Mouse (Mus musculus) Patski (cell line): Measurements from ENCODE around the gene Myo15b. TPM values are rescaled to one million over a fixed set of nuclear protein-coding genes. Genes with fewer than 3 reads are reported as not detected.

Source experiments
- ATAC-seq: fragments of 100-300 bp; one replicate; pipeline ENCODE4 v1.8.0; 2021
- CTCF ChIA-PET: fragments of 350-600 bp; sonication (Branson Sonifier 250); formaldehyde crosslinking; loops from one replicate; lab custom pipeline; 2022; ENCODE audit warnings: inconsistent platforms; lab: Charles Lee
- POLR2A ChIA-PET: fragments of 350-600 bp; sonication (Branson Sonifier 250); formaldehyde crosslinking; loops from one replicate; lab custom pipeline; 2022; ENCODE audit warnings: antibody characterized with exemption, inconsistent platforms; lab: Charles Lee
- DNase-seq: peaks from one replicate; pipeline ENCODE4 v3.0.0-alpha.2; 2011; ENCODE audit warnings: low read depth, low spot score
- H3K27me3 ChIP-seq: fragments of 371-371 bp; one replicate; pipeline ENCODE4 v1.5.1; 2021
- CTCF ChIP-seq: fragments of 100-300 bp; IDR thresholded peaks from one replicate; pipeline ENCODE4 v1.5.1; 2021
- in situ Hi-C: fragments of 300-500 bp; cut with MboI; formaldehyde crosslinking; loops from 3 replicates; pipeline ENCODE4 v1.11.1; 2018; ENCODE audit warnings: low pct_unique_long_range_greater_than_20kb, mixed read lengths
- polyA plus RNA-seq: library from polyadenylated mRNA; unstranded; gene quantifications from one replicate; pipeline ENCODE4 v1.2.3, GENCODE M21; 2021

The Myo15b gene
- polyA plus RNA-seq, 1 experiment from 2014 or later, result 1.4 TPM

DNA sequence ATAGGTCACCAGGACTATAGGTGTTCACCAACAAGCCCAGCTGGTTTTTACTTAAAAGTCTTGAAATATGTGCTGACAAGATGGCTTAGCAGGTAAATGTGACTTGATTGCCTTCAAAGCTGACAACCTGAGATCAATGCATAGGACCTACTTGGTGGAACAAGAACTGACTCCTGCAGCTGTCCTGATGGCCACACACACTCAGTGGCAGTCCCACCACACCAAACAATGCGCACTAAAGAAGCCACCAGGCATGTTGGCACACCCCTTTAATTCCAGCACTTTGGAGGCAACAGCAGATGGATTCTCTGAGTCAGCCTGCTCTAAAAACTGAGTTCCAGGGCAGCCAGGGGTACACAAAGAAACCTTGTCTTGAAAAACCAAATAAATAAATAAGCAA is 63.8 kb downstream of the Myo15b start:
- H3K27me3 ChIP-seq, result no peaks in the 10 kb centered on the region
- POLR2A ChIA-PET, result no interaction called here
- TF ChIP-seq CTCF, result no peak
- CTCF ChIA-PET, result interaction anchor here (1.1 to 1.9 kb wide), 3 partner anchors 11 to 78 kb away, joined by 4 to 8 read pairs (median 5); no protein-coding TSS in a partner anchor
- ATAC-seq (no peak), DNase-seq (no peak)
- in situ Hi-C loops, result no loop called here

DNA sequence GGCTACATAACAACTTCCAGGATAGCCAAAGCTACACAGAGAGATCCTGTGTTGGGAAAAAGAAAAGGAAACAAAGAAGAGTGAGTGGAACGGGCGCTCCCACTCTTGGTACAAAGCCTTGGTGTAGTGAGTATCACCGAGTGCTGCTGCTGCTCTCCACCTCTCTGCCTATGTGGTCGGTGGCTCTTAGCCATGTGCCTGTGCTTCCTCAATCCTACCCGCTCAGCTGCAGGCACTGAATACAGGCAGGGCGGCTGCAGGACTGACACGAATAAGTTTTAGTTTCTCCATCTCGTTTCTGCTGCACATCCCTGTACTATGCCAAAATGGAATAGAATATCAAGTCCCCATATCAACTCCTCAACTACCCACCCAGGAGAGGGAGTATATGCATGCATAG is 70.8 kb downstream of the Myo15b start:
- H3K27me3 ChIP-seq, result no peaks in the 10 kb centered on the region
- POLR2A ChIA-PET, result interaction anchor here (0.5 kb wide), 1 partner anchor 13 kb away, joined by 3 read pairs; no protein-coding TSS in a partner anchor
- CTCF ChIA-PET, result no interaction called here
- in situ Hi-C loops, result loop anchor here (25.0 kb wide), 1 partner anchor 533 kb away; the partner anchor contains the start of gene Qrich2
- ATAC-seq (no peak), DNase-seq (no peak)
- TF ChIP-seq CTCF, result no peak

DNA sequence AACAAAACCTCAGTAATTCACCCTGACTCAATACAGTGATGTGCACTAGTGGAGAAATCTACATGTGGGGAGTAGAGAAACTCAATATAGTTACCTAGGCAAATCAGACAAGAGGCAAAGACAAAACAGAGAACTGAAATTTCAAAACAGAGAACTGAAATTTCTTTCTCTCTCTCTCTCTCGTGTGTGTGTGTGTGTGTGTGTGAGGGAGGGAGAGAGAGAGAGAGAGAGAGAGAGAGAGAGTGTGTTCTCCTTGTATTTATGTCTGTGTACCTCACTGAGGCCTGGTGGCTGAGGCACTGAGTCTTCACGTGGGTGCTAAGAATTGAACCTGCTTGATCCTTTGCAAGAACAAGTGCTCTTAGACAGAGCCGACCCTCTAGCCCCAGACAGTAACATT is 71.6 kb downstream of the Myo15b start:
- no peaks in the 10 kb centered on the region for H3K27me3 ChIP-seq
- TF ChIP-seq CTCF, result no peak
- ATAC-seq (no peak), DNase-seq (no peak)
- in situ Hi-C loops, result loop anchor here (25.0 kb wide), 1 partner anchor 532 kb away; the partner anchor contains the start of gene Qrich2
- CTCF ChIA-PET, result interaction anchor here (1.2 kb wide), 1 partner anchor 10 kb away, joined by 4 read pairs; no protein-coding TSS in a partner anchor
- POLR2A ChIA-PET, result interaction anchor here (0.7 kb wide), 1 partner anchor 14 kb away, joined by 3 read pairs; no protein-coding TSS in a partner anchor

DNA sequence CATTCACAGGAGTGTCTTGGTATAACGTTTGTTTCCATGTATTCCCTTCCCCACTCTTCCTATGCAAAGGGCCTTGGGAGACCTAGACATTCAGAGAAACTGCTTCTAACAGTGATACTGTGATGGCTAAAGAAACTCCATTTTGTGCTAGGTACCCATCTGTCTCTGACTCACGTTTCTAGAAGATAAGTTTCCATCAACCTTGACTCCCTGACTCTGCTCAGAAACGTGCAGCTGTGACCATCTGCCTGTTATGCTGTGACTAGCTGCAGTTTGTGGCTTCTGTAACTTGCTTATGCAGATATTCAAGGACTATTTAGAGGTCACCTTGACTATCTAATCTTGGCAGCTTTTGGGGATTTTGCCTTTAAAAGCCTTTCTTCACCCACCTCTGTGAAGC is 73.0 kb downstream of the Myo15b start:
- in situ Hi-C loops, result loop anchor here (25.0 kb wide), 1 partner anchor 531 kb away; the partner anchor contains the start of gene Qrich2
- CTCF ChIA-PET, result no interaction called here
- no peaks in the 10 kb centered on the region for H3K27me3 ChIP-seq
- DNase-seq, result no peak
- no peak for TF ChIP-seq CTCF
- POLR2A ChIA-PET, result no interaction called here
- no peak for ATAC-seq

DNA sequence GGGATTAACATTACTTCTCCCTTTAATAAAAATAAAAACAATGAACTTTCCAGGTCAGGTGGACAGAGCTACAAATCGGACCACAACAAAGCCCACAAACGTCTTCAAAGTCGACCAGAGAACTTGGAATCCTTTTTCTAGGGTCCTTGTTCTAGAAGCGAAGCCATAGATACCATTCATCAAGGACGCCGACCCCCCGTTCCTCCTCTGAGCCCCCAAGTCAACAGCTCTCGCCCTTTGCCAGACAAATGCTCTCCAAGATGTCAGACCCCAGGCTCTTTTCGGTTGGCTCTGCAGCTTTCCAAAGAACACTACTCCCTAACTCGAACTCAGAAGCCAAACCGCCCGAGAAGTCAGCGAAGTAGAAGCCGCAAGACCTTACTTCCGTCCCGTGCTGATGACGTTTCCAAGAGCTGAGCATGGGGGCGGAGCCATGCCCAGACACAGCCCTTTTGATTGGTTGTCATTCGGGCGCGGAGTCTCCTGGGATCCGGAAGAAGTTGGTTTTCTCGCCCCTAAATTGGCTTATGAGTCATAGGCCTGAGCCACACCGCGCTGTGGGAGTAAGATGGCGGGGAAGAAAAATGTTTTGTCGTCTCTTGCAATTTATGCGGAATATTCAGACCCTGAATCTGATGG is 75.0 kb downstream of the Myo15b start, which contains the start of the genes Sap30bp and Recql5:
Sap30bp (plus strand) TSS at position 175 of the 639 bp plus-strand sequence.
Recql5 (minus strand) TSS at position 370 of the 639 bp plus-strand sequence.
- ChIA-PET CTCF (interaction anchor here (1.2 to 1.5 kb wide), 3 partner anchors 11 to 73 kb away, joined by 3 to 4 read pairs (median 4); no protein-coding TSS in a partner anchor), POLR2A (no interaction called here)
- in situ Hi-C loops, result loop anchor here (25.0 kb wide), 1 partner anchor 529 kb away; the partner anchor contains the start of gene Qrich2
- DNase-seq, result peak; percentile 96
- ATAC-seq, result peak; percentile 80
- no peak for TF ChIP-seq CTCF
- no peaks in the 10 kb centered on the region for H3K27me3 ChIP-seq

DNA sequence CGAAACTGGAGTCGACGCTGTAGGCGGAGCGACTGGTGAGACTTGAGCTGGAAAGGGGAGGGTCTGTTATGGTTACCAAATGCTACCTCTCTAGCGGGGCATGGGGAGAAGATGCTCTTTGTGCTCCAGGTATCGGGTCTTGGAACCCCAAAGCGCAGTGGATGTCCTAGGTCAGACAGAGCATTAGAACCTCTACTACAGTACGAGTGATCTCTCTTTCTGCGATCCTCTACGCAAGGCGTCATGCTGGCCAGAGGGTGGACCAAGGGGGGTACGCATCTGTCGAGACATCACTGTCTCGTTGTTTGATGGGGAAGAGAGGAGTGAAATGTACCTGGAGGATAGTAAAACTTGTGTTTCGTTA is 75.5 kb downstream of the Myo15b start:
- TF ChIP-seq CTCF, result no peak
- in situ Hi-C loops, result loop anchor here (25.0 kb wide), 1 partner anchor 529 kb away; the partner anchor contains the start of gene Qrich2
- peak; percentile 33 for ATAC-seq
- H3K27me3 ChIP-seq, result no peaks in the 10 kb centered on the region
- ChIA-PET CTCF (interaction anchor here (1.5 kb wide), 1 partner anchor 73 kb away, joined by 4 read pairs; no protein-coding TSS in a partner anchor), POLR2A (no interaction called here)
- no peak for DNase-seq

DNA sequence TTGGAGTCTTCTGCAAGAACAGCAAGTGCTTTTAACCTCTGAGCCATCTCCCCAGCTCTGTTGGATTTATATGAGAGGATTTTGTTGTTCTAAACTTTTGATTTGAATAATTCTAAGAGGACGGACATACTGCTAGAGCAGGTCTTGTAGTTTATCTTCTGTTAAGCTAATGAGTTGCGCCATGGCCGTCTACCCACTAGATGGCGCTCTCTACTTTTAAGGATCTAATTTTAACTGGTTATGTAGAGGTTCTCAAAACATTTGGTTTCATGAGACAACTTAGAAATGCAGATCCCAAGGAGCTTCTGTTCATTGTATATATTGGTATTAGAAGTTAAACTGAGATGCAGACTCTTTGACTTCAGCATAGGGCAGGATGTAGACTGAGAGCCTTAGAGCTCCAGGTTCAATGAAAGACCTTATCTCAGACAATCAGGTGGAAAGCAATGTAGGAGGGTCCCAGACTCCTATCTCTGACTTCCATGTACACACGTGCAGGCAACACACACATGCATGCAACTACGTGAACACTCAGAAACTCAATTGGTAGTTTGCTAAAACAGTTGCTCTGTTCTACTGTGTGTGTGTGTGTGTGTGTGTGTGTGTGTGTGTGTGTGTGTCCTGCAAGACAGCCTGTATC is 81.6 kb downstream of the Myo15b start:
- no peaks in the 10 kb centered on the region for H3K27me3 ChIP-seq
- ChIA-PET POLR2A (interaction anchor here (0.8 kb wide), 2 partner anchors 60 to 73 kb away, joined by 3 to 5 read pairs; partner anchors contain the start of gene Galk1), CTCF (interaction anchor here (0.6 to 2.7 kb wide), 16 partner anchors 9 to 74 kb away, joined by 3 to 17 read pairs (median 4); no protein-coding TSS in a partner anchor)
- no peak for TF ChIP-seq CTCF
- in situ Hi-C loops, result loop anchor here (5.0 to 25.0 kb wide), 2 partner anchors 57 to 522 kb away; partner anchors contain the start of gene Qrich2
- no peak for ATAC-seq
- DNase-seq, result no peak

DNA sequence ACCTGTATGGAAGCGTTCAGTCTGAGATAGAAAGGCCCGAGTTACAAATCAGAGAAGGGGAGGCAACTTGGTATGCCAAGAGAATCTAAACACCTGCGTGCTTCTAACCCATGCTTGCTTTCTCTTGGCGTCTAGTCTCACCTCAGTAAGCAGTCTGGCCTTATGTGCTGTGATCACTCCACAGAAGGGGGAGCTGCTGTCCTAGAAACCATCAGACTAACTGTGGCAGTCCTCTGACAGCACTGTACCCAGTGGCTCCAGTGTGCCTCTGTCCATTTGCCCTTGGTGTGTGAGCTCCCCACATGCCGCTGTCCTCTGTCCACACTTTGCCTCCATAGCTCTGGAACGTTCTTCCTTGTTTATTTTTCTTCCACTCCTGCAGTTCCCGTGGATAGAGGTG is 83.8 kb downstream of the Myo15b start:
- POLR2A ChIA-PET, result no interaction called here
- in situ Hi-C loops, result loop anchor here (25.0 kb wide), 1 partner anchor 520 kb away; the partner anchor contains the start of gene Qrich2
- ATAC-seq, result no peak
- no peaks in the 10 kb centered on the region for H3K27me3 ChIP-seq
- TF ChIP-seq CTCF, result no peak
- DNase-seq, result no peak
- CTCF ChIA-PET, result interaction anchor here (1.1 to 1.4 kb wide), 5 partner anchors 13 to 189 kb away, joined by 3 to 6 read pairs (median 4); partner anchors contain the start of gene Trim65

Other genes with a start within 250 kb of the Myo15b start
- 47.4 TPM for gene Mif4gd, start 245.4 kb upstream of the Myo15b start, polyA plus RNA-seq
- 48.1 TPM for gene Slc25a19, start 230.1 kb upstream of the Myo15b start, polyA plus RNA-seq
- gene Grb2, start 149.8 kb upstream of the Myo15b start, polyA plus RNA-seq, result 99.5 TPM
- 44.3 TPM for gene Tmem94, start 93.0 kb upstream of the Myo15b start, polyA plus RNA-seq
- 29.7 TPM for gene Caskin2, start 44.8 kb upstream of the Myo15b start, polyA plus RNA-seq
- 52.3 TPM for gene Tsen54, start 43.7 kb upstream of the Myo15b start, polyA plus RNA-seq
- gene Llgl2, start 34.4 kb upstream of the Myo15b start, polyA plus RNA-seq, result 163 TPM
- gene Smim5, start 41.6 kb downstream of the Myo15b start, polyA plus RNA-seq, result 1.6 TPM
- 0.53 TPM for gene Smim6, start 53.6 kb downstream of the Myo15b start, polyA plus RNA-seq
- gene Sap30bp, start 74.9 kb downstream of the Myo15b start, polyA plus RNA-seq, result 46.3 TPM
- gene Recql5, start 75.1 kb downstream of the Myo15b start, polyA plus RNA-seq, result 20.9 TPM
- 0.06 TPM for gene Itgb4, start 116.3 kb downstream of the Myo15b start, polyA plus RNA-seq
- gene Galk1, start 154.3 kb downstream of the Myo15b start, polyA plus RNA-seq, result 100 TPM
- gene H3f3b, start 169.6 kb downstream of the Myo15b start, polyA plus RNA-seq, result 1,066 TPM
- 24.9 TPM for gene Unk, start 171.9 kb downstream of the Myo15b start, polyA plus RNA-seq
- gene Unc13d, start 219.6 kb downstream of the Myo15b start, polyA plus RNA-seq, result 0.33 TPM
- 255 TPM for gene Wbp2, start 228.6 kb downstream of the Myo15b start, polyA plus RNA-seq